Mouse (Mus musculus): ENCODE data around the gene Mettl26. TPM values are rescaled to one million over a fixed set of nuclear protein-coding genes. Genes with fewer than 3 reads are reported as not detected.

Mettl26 gene
- polyA plus RNA-seq, 1 experiment, result 23.9 TPM

DNA sequence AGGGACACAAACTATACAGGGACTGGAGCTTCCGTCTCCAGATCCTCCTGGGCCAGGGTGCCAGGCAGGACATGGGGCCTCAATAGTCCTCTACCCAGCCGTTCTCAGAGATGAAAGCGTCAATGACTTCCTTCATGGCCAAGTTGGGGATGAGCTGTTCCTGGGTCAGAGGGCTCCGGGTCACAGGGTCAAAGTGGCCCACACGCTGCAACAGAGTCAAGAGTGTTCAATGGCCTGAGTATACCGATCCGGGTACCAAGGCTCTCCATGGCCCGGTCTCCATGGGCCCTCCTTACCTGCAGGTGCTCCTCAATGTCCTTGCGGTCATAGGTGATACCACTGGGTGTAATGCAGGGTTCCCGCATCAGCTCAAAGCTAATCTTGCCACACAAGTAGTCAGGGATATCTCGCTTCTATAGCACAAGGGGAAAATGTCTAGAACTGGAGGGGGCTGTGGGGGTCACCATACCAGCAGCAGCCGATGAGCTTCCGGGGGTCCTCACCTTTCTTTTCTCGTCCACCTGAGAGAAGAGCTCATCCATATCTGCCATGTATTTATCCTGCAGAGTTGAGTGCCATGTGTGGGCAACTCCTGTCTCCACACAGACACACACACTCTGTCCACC is 44.0 kb upstream of the Mettl26 start:
- H3K4me3 ChIP-seq (replicated peaks), result peak overlapping the region; percentile 97
- H3K27me3 ChIP-seq (replicated peaks), result no peaks in the 10 kb centered on the region
- H3K36me3 ChIP-seq (replicated peaks; ENCODE audit: low read length), result peaks cover 72% of the 10 kb centered on the region

DNA sequence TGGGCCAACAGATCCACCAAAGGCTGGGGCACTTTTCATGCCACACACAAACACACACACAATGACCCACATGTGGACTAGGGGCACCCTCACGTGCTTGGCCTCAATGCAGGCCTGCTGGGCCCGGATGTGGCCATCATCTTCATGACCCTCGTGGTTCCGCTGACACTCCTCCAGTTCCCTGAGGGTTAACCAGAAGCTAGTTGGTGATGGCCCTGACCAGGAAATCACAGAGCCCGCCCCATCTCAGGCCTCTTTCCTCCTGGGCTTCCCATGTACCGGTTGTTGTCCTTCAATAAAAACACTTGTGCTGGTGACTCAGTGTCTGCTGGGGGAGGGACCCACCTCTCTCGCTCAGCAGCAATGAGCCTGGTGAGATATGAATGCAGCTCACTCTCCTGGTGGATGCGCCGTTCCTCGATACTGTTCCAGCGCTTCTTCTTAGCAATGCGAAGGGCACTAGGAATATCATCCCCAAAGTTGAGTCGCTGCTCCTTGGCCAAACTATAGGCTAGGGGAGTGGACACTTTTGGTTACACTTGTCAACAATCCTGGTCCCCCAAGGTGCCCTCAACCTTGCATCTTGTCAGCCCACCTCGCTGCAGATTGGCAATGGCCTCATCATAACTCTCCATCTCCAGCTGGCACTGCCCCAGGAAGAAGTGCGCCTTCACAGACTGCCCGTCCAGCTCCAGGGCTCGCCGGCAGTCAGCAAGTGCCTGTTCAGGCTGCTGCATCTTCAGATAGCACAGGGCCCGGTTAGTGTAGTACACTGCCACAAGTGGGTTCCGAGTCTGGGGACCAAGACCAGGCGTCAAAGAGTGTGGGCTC is 43.2 kb upstream of the Mettl26 start:
- TF ChIP-seq FLI1 (IDR thresholded peaks at IDR 0.05; ENCODE audit: low read length) (no peak), GATA1 (IDR thresholded peaks at IDR 0.05; ENCODE audit: borderline replicate concordance, low read length) (no peak)
- H3K9me3 ChIP-seq, result no peaks in the 10 kb centered on the region
- peaks cover 72% of the 10 kb centered on the region for H3K36me3 ChIP-seq (replicated peaks; ENCODE audit: low read length)
- H3K4me3 ChIP-seq (replicated peaks), result peak overlapping the region; percentile 97
- peaks cover 88% of the 10 kb centered on the region for H3K4me1 ChIP-seq
- no peaks in the 10 kb centered on the region for H3K27me3 ChIP-seq (replicated peaks)

More for the DNA sequence above, 44.0 kb upstream of the Mettl26 start:
- peaks cover 88% of the 10 kb centered on the region for H3K4me1 ChIP-seq
- H3K9me3 ChIP-seq, result no peaks in the 10 kb centered on the region
- no peak for TF ChIP-seq GATA1 (IDR thresholded peaks at IDR 0.05; ENCODE audit: borderline replicate concordance, low read length)
- TF ChIP-seq FLI1 (IDR thresholded peaks at IDR 0.05; ENCODE audit: low read length), result no peak

- Histone ChIP-seq H3K4me1 (peaks cover 88% of the 10 kb centered on the region), H3K9me3 (no peaks in the 10 kb centered on the region), H3K27me3 (replicated peaks) (no peaks in the 10 kb centered on the region), H3K4me3 (replicated peaks) (peak overlapping the region; percentile 97), H3K36me3 (replicated peaks; ENCODE audit: low read length) (peaks cover 72% of the 10 kb centered on the region)
- TF ChIP-seq GATA1 (IDR thresholded peaks at IDR 0.05; ENCODE audit: borderline replicate concordance, low read length), result no peak
- TF ChIP-seq FLI1 (IDR thresholded peaks at IDR 0.05; ENCODE audit: low read length), result peak; percentile 92
These were observed 42.2 kb upstream of the Mettl26 start for GRCm38 (mm10) chr17:25832436-25833290.

DNA sequence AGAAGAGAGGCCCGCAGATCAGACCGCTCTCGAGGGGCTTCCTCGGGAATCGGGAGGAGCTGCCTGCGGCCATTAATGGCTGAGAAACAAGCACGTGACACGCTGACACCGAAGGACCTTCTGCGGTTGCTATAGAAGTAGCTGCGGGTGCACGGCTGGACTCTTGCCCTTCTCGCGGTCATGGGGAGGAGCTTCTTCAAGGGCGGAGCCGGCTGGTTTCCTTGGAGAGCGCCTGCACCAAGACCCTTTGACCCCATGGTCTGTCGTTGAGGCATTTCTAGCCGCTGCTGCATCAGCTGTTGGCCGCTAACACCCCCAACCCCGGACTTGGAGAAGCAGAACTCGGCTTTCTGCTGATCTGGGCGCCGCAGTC is 41.6 kb upstream of the Mettl26 start, which contains the start of gene Stub1:
Stub1 (minus strand) TSS at position 114 of the 373 bp plus-strand sequence.
- H3K9me3 ChIP-seq, result no peaks in the 10 kb centered on the region
- peak within 1 kb of the TSS; percentile 97 for H3K4me3 ChIP-seq (replicated peaks)
- peaks cover 72% of the 10 kb centered on the region for H3K36me3 ChIP-seq (replicated peaks; ENCODE audit: low read length)
- H3K27me3 ChIP-seq (replicated peaks), result no peaks in the 10 kb centered on the region
- TF ChIP-seq FLI1 (IDR thresholded peaks at IDR 0.05; ENCODE audit: low read length), result no peak
- no peak for TF ChIP-seq GATA1 (IDR thresholded peaks at IDR 0.05; ENCODE audit: borderline replicate concordance, low read length)
- H3K4me1 ChIP-seq, result peaks cover 88% of the 10 kb centered on the region

GRCm38 (mm10) chr17:25833961-25834594 is 40.8 kb upstream of the Mettl26 start:
- peak overlapping the region; percentile 97 for H3K4me3 ChIP-seq (replicated peaks)
- no peaks in the 10 kb centered on the region for H3K27me3 ChIP-seq (replicated peaks)
- TF ChIP-seq FLI1 (IDR thresholded peaks at IDR 0.05; ENCODE audit: low read length) (no peak), GATA1 (IDR thresholded peaks at IDR 0.05; ENCODE audit: borderline replicate concordance, low read length) (no peak)
- H3K4me1 ChIP-seq, result peaks cover 86% of the 10 kb centered on the region
- H3K36me3 ChIP-seq (replicated peaks; ENCODE audit: low read length), result peaks cover 77% of the 10 kb centered on the region
- no peaks in the 10 kb centered on the region for H3K9me3 ChIP-seq

DNA sequence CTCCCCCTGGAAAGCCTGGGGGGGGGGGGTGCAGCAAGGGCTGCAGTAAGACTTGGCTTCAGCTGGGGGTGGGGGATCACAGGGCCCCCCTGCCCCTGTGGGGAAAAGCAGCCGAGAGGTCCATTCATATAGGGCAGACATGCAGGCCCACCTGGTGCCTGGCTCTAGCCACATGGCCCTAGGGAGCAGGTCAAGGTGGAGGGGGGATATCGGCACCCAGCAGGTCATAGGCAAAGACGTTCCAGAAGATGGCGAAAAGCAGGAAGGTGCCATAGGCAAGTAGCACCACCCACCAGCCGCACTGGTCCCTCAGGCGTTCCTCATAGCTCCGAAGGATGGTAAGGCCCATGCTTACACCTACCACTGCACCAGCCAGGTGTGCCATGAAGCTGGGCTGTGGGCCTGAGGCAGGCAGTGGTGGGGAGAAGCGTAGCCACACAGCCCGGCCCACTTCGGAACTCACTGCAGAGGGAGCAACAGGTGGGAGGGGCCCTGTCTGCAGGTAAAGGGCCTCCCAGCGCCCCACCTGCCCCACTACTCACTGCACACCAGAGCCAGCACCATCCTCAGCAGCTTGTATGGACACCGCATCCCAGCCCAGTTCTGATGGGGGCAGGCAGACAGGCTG is 40.2 kb upstream of the Mettl26 start:
- Histone ChIP-seq H3K27me3 (replicated peaks) (no peaks in the 10 kb centered on the region), H3K36me3 (replicated peaks; ENCODE audit: low read length) (peaks cover 78% of the 10 kb centered on the region), H3K9me3 (no peaks in the 10 kb centered on the region), H3K4me3 (replicated peaks) (peak overlapping the region; percentile 97), H3K4me1 (peaks cover 85% of the 10 kb centered on the region)
- TF ChIP-seq GATA1 (IDR thresholded peaks at IDR 0.05; ENCODE audit: borderline replicate concordance, low read length), result no peak
- TF ChIP-seq FLI1 (IDR thresholded peaks at IDR 0.05; ENCODE audit: low read length), result no peak

DNA sequence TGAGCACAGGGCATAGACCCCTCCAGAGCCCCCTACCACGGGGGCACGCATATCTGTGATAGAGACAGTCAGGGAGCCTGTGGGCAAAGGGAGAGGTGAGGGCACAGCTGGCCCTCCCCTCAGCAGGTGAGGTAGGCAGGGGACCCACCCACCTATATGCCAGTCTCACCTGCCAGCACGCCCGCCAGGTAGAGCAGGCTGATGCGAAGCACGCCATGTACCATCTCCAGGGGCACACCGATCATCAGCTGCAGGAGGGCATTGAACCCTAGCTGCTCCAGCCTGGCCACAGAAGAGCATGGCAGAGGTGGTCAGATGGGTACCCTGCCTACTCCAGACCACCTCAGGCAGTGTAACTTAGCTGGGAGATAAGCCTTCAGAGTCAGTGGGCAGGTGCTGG is 39.6 kb upstream of the Mettl26 start:
- Histone ChIP-seq H3K36me3 (replicated peaks; ENCODE audit: low read length) (peaks cover 78% of the 10 kb centered on the region), H3K4me1 (peaks cover 85% of the 10 kb centered on the region)

DNA sequence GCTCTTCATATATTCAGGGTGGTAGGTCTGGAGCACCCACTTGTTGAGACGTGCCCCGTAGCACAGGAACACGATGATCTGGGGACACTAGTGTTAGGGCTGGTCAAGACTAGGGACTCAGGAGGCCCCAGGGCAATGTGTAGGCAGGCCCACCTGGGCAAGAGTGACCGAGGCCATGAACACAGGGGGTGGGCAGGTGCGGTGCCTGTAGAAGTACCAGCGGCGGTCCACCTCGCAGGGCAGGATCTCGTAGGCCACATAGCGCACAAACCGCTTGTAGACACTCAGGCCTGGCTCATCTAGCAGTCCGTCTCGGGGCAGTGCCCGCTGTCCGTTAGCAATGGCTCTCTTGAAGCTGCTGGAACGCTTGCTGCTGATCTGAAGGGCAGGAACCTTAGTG is 39.1 kb upstream of the Mettl26 start:
- TF ChIP-seq FLI1 (IDR thresholded peaks at IDR 0.05; ENCODE audit: low read length) (no peak), GATA1 (IDR thresholded peaks at IDR 0.05; ENCODE audit: borderline replicate concordance, low read length) (no peak)
- H3K9me3 ChIP-seq, result no peaks in the 10 kb centered on the region
- peak overlapping the region; percentile 19 for H3K4me3 ChIP-seq (replicated peaks)
- peaks cover 78% of the 10 kb centered on the region for H3K36me3 ChIP-seq (replicated peaks; ENCODE audit: low read length)
- peaks cover 85% of the 10 kb centered on the region for H3K4me1 ChIP-seq
- H3K27me3 ChIP-seq (replicated peaks), result no peaks in the 10 kb centered on the region

More for the DNA sequence above, 39.6 kb upstream of the Mettl26 start:
- Histone ChIP-seq H3K27me3 (replicated peaks) (no peaks in the 10 kb centered on the region), H3K9me3 (no peaks in the 10 kb centered on the region), H3K4me3 (replicated peaks) (peak overlapping the region; percentile 76)
- TF ChIP-seq FLI1 (IDR thresholded peaks at IDR 0.05; ENCODE audit: low read length) (no peak), GATA1 (IDR thresholded peaks at IDR 0.05; ENCODE audit: borderline replicate concordance, low read length) (no peak)

Data from megakaryocyte, embryonic 14.5 days (primary cell).